Mouse (Mus musculus) MN1 (cell line): Measurements from ENCODE around the gene Dhx9.

Experiments
- DNase-seq: peaks from one replicate; pipeline ENCODE4 v3.0.0-alpha.2; 2016; ENCODE audit warnings: low spot score

The Dhx9 gene

GRCm38 (mm10) chr1:153485201-153485796, 2.2 kb downstream of the Dhx9 start:
- DNase-seq: no peak

GRCm38 (mm10) chr1:153481025-153481412, 6.4 kb downstream of the Dhx9 start:
- DNase-seq: no peak

GRCm38 (mm10) chr1:153480386-153481024, 7.0 kb downstream of the Dhx9 start:
- peak; percentile 76 for DNase-seq

GRCm38 (mm10) chr1:153479296-153479695, 8.2 kb downstream of the Dhx9 start:
- DNase-seq: no peak

- DNase-seq: no peak
Observed at GRCm38 (mm10) chr1:153461796-153462195, 25.7 kb downstream of the Dhx9 start.

- DNase-seq: no peak
Observed at GRCm38 (mm10) chr1:153456137-153456536, 31.3 kb downstream of the Dhx9 start.

- DNase-seq: no peak
Observed at GRCm38 (mm10) chr1:153453146-153453642, 34.3 kb downstream of the Dhx9 start.

- DNase-seq: peak; percentile 18
Observed at GRCm38 (mm10) chr1:153451237-153452154, 36.0 kb downstream of the Dhx9 start.

GRCm38 (mm10) chr1:153446120-153446831, 41.2 kb downstream of the Dhx9 start:
- no peak for DNase-seq

- no peak for DNase-seq
Observed at GRCm38 (mm10) chr1:153443632-153444031, 43.8 kb downstream of the Dhx9 start.

GRCm38 (mm10) chr1:153443019-153443418, 44.4 kb downstream of the Dhx9 start:
- DNase-seq: no peak

- DNase-seq: no peak
Observed at GRCm38 (mm10) chr1:153441656-153442055, 45.8 kb downstream of the Dhx9 start.

GRCm38 (mm10) chr1:153440752-153441151, 46.7 kb downstream of the Dhx9 start:
- no peak for DNase-seq

- no peak for DNase-seq
Observed at GRCm38 (mm10) chr1:153437536-153437935, 49.9 kb downstream of the Dhx9 start.

- no peak for DNase-seq
Observed at GRCm38 (mm10) chr1:153433851-153434589, 53.4 kb downstream of the Dhx9 start.

GRCm38 (mm10) chr1:153432329-153432728, 55.1 kb downstream of the Dhx9 start:
- no peak for DNase-seq

- no peak for DNase-seq
Observed at GRCm38 (mm10) chr1:153431701-153432100, 55.8 kb downstream of the Dhx9 start.

GRCm38 (mm10) chr1:153431158-153431557, 56.3 kb downstream of the Dhx9 start:
- no peak for DNase-seq

- DNase-seq: no peak
Observed at GRCm38 (mm10) chr1:153424770-153425584, 62.5 kb downstream of the Dhx9 start, which contains the start of gene Shcbp1l. TSS of gene Shcbp1l (plus strand) at chr1:153425162.

GRCm38 (mm10) chr1:153424271-153424670, 63.2 kb downstream of the Dhx9 start:
- no peak for DNase-seq
